Mouse (Mus musculus): ENCODE results near the gene Polr3h. TPM values are rescaled to one million over a fixed set of nuclear protein-coding genes. Genes with fewer than 3 reads are reported as not detected.

Gene Polr3h
- 8.2 and 8.8 TPM in 2 replicates for polyA plus RNA-seq (2012; rRNA removed)

GRCm38 (mm10) chr15:81925760-81926445 lies at the start of gene Polr3h:
TSS of gene Polr3h (minus strand) at chr15:81926240.

GRCm38 (mm10) chr15:81960171-81961077 lies 34.4 kb upstream of the Polr3h start, which contains the start of gene Pmm1:
TSS of gene Pmm1 (minus strand) at chr15:81960930.

GRCm38 (mm10) chr15:81936679-81937078 lies 10.6 kb upstream of the Polr3h start, which contains the start of gene Csdc2:
TSS of gene Csdc2 (plus strand) at chr15:81936759.

GRCm38 (mm10) chr15:81872262-81873136 lies 53.5 kb downstream of the Polr3h start, which contains the start of gene Aco2:
TSS of gene Aco2 (plus strand) at chr15:81872309.

GRCm38 (mm10) chr15:81871604-81872261 lies 54.3 kb downstream of the Polr3h start, which contains the start of gene Phf5a:
TSS of gene Phf5a (minus strand) at chr15:81871911.

GRCm38 (mm10) chr15:81858517-81859329 lies 67.3 kb downstream of the Polr3h start, which contains the start of gene Tob2:
TSS of gene Tob2 (minus strand) at chr15:81858796.

Other genes with a start within 250 kb of the Polr3h start
- gene Chadl, start 229.0 kb downstream of the Polr3h start, polyA plus RNA-seq (2012; rRNA removed), result 0.64 and 0.74 TPM in 2 replicates
- 5.3 and 6.2 TPM in 2 replicates for gene Zc3h7b, start 181.2 kb downstream of the Polr3h start, polyA plus RNA-seq (2012; rRNA removed)
- gene Rangap1, start 180.7 kb downstream of the Polr3h start, polyA plus RNA-seq (2012; rRNA removed), result 34.1 and 37.9 TPM in 2 replicates
- gene Tef, start 123.8 kb downstream of the Polr3h start, polyA plus RNA-seq (2012; rRNA removed), result 13.3 and 13.4 TPM in 2 replicates
- gene Tob2, start 67.4 kb downstream of the Polr3h start, polyA plus RNA-seq (2012; rRNA removed), result 7.6 and 8.2 TPM in 2 replicates
- gene Phf5a, start 54.3 kb downstream of the Polr3h start, polyA plus RNA-seq (2012; rRNA removed), result 41.4 and 42.2 TPM in 2 replicates
- 96.0 and 118 TPM in 2 replicates for gene Aco2, start 53.9 kb downstream of the Polr3h start, polyA plus RNA-seq (2012; rRNA removed)
- gene Csdc2, start 10.5 kb upstream of the Polr3h start, polyA plus RNA-seq (2012; rRNA removed), result 0.61 and 0.79 TPM in 2 replicates
- gene Pmm1, start 34.7 kb upstream of the Polr3h start, polyA plus RNA-seq (2012; rRNA removed), result 11.5 and 11.7 TPM in 2 replicates
- not detected in 2 replicates for gene 1700029P11Rik, start 54.3 kb upstream of the Polr3h start, polyA plus RNA-seq (2012; rRNA removed)
- 17.3 and 18.0 TPM in 2 replicates for gene Xrcc6, start 61.6 kb upstream of the Polr3h start, polyA plus RNA-seq (2012; rRNA removed)
- 12.0 and 12.1 TPM in 2 replicates for gene Desi1, start 107.6 kb upstream of the Polr3h start, polyA plus RNA-seq (2012; rRNA removed)
- 53.1 TPM in 2 replicates for gene Snu13, start 121.4 kb upstream of the Polr3h start, polyA plus RNA-seq (2012; rRNA removed)
- gene 4930407I10Rik, start 132.9 kb upstream of the Polr3h start, polyA plus RNA-seq (2012; rRNA removed), result not detected in 2 replicates
- not detected in 2 replicates for gene Mei1, start 143.8 kb upstream of the Polr3h start, polyA plus RNA-seq (2012; rRNA removed)
- gene Ccdc134, start 201.7 kb upstream of the Polr3h start, polyA plus RNA-seq (2012; rRNA removed), result 4.2 and 4.4 TPM in 2 replicates
- gene Srebf2, start 220.9 kb upstream of the Polr3h start, polyA plus RNA-seq (2012; rRNA removed), result 24.5 and 28.5 TPM in 2 replicates